Mouse (Mus musculus) limb, embryonic 15.5 days (tissue): ENCODE data around the gene Ndufa12. TPM values are rescaled to one million over a fixed set of nuclear protein-coding genes. Genes with fewer than 3 reads are reported as not detected.

Experiments
- ATAC-seq: fragments of 200-750 bp; cut with Nextera tagmentation; 2 replicates; pipeline ENCODE4 v1.8.0; 2017; ENCODE audit warnings: low read depth, moderate TSS enrichment; ENCODE audit not compliant: insufficient number of reproducible peaks, low FRiP score, low TSS enrichment
- H3K27ac ChIP-seq: fragments of 300-500 bp; sonication (generic); 2 replicates; pipeline ENCODE4 v1.5.1; 2015; ENCODE audit warnings: moderate library complexity, mild to moderate bottlenecking, inconsistent platforms
- H3K27me3 ChIP-seq: fragments of 300-500 bp; sonication (generic); 2 replicates; pipeline ENCODE4 v1.6.1; 2015; ENCODE audit warnings: inconsistent platforms
- H3K36me3 ChIP-seq: fragments of 300-500 bp; sonication (generic); 2 replicates; pipeline ENCODE4 v1.6.1; 2015; ENCODE audit warnings: inconsistent platforms
- H3K4me1 ChIP-seq: fragments of 300-500 bp; sonication (generic); 2 replicates; pipeline ENCODE4 v1.6.1; 2015; ENCODE audit warnings: inconsistent platforms
- H3K4me2 ChIP-seq: fragments of 300-500 bp; sonication (generic); 2 replicates; pipeline ENCODE4 v1.6.1; 2015; ENCODE audit warnings: mild to moderate bottlenecking, inconsistent platforms
- H3K4me3 ChIP-seq: fragments of 300-500 bp; sonication (generic); 2 replicates; pipeline ENCODE4 v1.5.1; 2015; ENCODE audit warnings: mild to moderate bottlenecking, inconsistent platforms
- H3K9ac ChIP-seq: fragments of 300-500 bp; sonication (generic); 2 replicates; pipeline ENCODE4 v1.6.1; 2015; ENCODE audit warnings: inconsistent platforms
- H3K9me3 ChIP-seq: fragments of 300-500 bp; sonication (generic); 2 replicates; pipeline ENCODE4 v1.6.1; 2016; ENCODE audit warnings: inconsistent platforms
- WGBS: fragments of 180-500 bp; shearing (Covaris S2); methylation state at CpG from one replicate; pipeline ENCODE4 v1.1.7; 2015; 5-methylcytosine and 5-hydroxymethylcytosine counted together
- polyA plus RNA-seq: library from polyadenylated mRNA; unstranded; fragments of >200 nt; fragmentation: Nextera tagmentation; extraction: Ambion mirVana; gene quantifications from 2 replicates; pipeline ENCODE4 v1.2.1, GENCODE M21; 2015

Gene Ndufa12
- polyA plus RNA-seq, 1 experiment from 2014 or later: 253 TPM

- H3K4me3 ChIP-seq: no peak overlapping the region
- no peaks in the 10 kb centered on the region for H3K27me3 ChIP-seq
- H3K4me2 ChIP-seq: no peak overlapping the region
- H3K27ac ChIP-seq: no peak overlapping the region
- 79% methylated on average over 11 of the region's 11 CpGs for WGBS
- no peaks in the 10 kb centered on the region for H3K9me3 ChIP-seq
- H3K36me3 ChIP-seq: peaks cover 68% of the 10 kb centered on the region
- ATAC-seq: no peak
- no peak overlapping the region for H3K9ac ChIP-seq
- H3K4me1 ChIP-seq: no peaks in the 10 kb centered on the region
Observed at GRCm38 (mm10) chr10:94172137-94172536, 26.4 kb upstream of the Ndufa12 start.

GRCm38 (mm10) chr10:94172706-94173105, 25.8 kb upstream of the Ndufa12 start:
- ATAC-seq: no peak

GRCm38 (mm10) chr10:94174652-94175051, 23.9 kb upstream of the Ndufa12 start:
- H3K4me2 ChIP-seq: no peak overlapping the region
- 83% methylated on average over 7 of the region's 7 CpGs for WGBS
- H3K27me3 ChIP-seq: no peaks in the 10 kb centered on the region
- H3K9ac ChIP-seq: no peak overlapping the region
- no peak for ATAC-seq
- H3K27ac ChIP-seq: no peak overlapping the region
- H3K9me3 ChIP-seq: no peaks in the 10 kb centered on the region
- no peak overlapping the region for H3K4me3 ChIP-seq
- peaks cover 49% of the 10 kb centered on the region for H3K36me3 ChIP-seq
- H3K4me1 ChIP-seq: no peaks in the 10 kb centered on the region

More at GRCm38 (mm10) chr10:94172706-94173105, 25.8 kb upstream of the Ndufa12 start:
- Histone ChIP-seq H3K4me3 (no peak overlapping the region), H3K9me3 (no peaks in the 10 kb centered on the region), H3K36me3 (peaks cover 62% of the 10 kb centered on the region), H3K4me2 (no peak overlapping the region), H3K9ac (no peak overlapping the region), H3K4me1 (no peaks in the 10 kb centered on the region), H3K27me3 (no peaks in the 10 kb centered on the region), H3K27ac (no peak overlapping the region)
- 74% methylated on average over 6 of the region's 6 CpGs for WGBS

GRCm38 (mm10) chr10:94183199-94183598, 15.3 kb upstream of the Ndufa12 start:
- Histone ChIP-seq H3K9ac (no peak overlapping the region), H3K36me3 (peaks cover 41% of the 10 kb centered on the region)

GRCm38 (mm10) chr10:94204973-94205372, 6.5 kb downstream of the Ndufa12 start:
- Histone ChIP-seq H3K27ac (no peak overlapping the region), H3K9ac (no peak overlapping the region), H3K9me3 (no peaks in the 10 kb centered on the region), H3K4me3 (no peak overlapping the region), H3K27me3 (no peaks in the 10 kb centered on the region), H3K36me3 (peaks cover 57% of the 10 kb centered on the region), H3K4me2 (no peak overlapping the region), H3K4me1 (no peaks in the 10 kb centered on the region)
- no peak for ATAC-seq
- 90% methylated on average over 4 of the region's 4 CpGs for WGBS

More at GRCm38 (mm10) chr10:94183199-94183598, 15.3 kb upstream of the Ndufa12 start:
- ATAC-seq: no peak
- no peak overlapping the region for H3K4me3 ChIP-seq
- H3K27ac ChIP-seq: no peak overlapping the region
- WGBS: 63% methylated on average over 4 of the region's 4 CpGs
- no peaks in the 10 kb centered on the region for H3K4me1 ChIP-seq
- H3K4me2 ChIP-seq: no peak overlapping the region
- H3K9me3 ChIP-seq: no peaks in the 10 kb centered on the region
- H3K27me3 ChIP-seq: no peaks in the 10 kb centered on the region

- Histone ChIP-seq H3K27ac (no peak overlapping the region), H3K4me2 (no peak overlapping the region), H3K9me3 (no peaks in the 10 kb centered on the region), H3K27me3 (no peaks in the 10 kb centered on the region), H3K9ac (no peak overlapping the region), H3K4me3 (no peak overlapping the region), H3K36me3 (peaks cover 37% of the 10 kb centered on the region), H3K4me1 (no peaks in the 10 kb centered on the region)
- 74% methylated on average over 6 of the region's 6 CpGs for WGBS
- ATAC-seq: no peak
Observed at GRCm38 (mm10) chr10:94210718-94211618, 12.4 kb downstream of the Ndufa12 start.

- H3K4me3 ChIP-seq: no peak overlapping the region
- no peaks in the 10 kb centered on the region for H3K4me1 ChIP-seq
- no peak overlapping the region for H3K4me2 ChIP-seq
- H3K9ac ChIP-seq: no peak overlapping the region
- ATAC-seq: no peak
- no peak overlapping the region for H3K27ac ChIP-seq
- peaks cover 32% of the 10 kb centered on the region for H3K36me3 ChIP-seq
- no peaks in the 10 kb centered on the region for H3K9me3 ChIP-seq
- 29% methylated on average over 2 of the region's 2 CpGs for WGBS
- no peaks in the 10 kb centered on the region for H3K27me3 ChIP-seq
Observed at GRCm38 (mm10) chr10:94211725-94212124, 13.2 kb downstream of the Ndufa12 start.

- Histone ChIP-seq H3K36me3 (peaks cover 6% of the 10 kb centered on the region), H3K4me2 (no peak overlapping the region), H3K27ac (no peak overlapping the region), H3K9ac (no peak overlapping the region), H3K4me1 (no peaks in the 10 kb centered on the region), H3K4me3 (no peak overlapping the region), H3K9me3 (no peaks in the 10 kb centered on the region), H3K27me3 (no peaks in the 10 kb centered on the region)
- 68% methylated on average over 6 of the region's 6 CpGs for whole genome bisulfite sequencing
- ATAC-seq: no peak
Observed at GRCm38 (mm10) chr10:94225026-94225750, 26.7 kb downstream of the Ndufa12 start.

GRCm38 (mm10) chr10:94230172-94230981, 31.9 kb downstream of the Ndufa12 start:
- Histone ChIP-seq H3K27me3 (no peaks in the 10 kb centered on the region), H3K27ac (no peak overlapping the region), H3K4me3 (no peak overlapping the region), H3K9me3 (no peaks in the 10 kb centered on the region), H3K9ac (no peak overlapping the region), H3K4me2 (no peak overlapping the region), H3K36me3 (no peaks in the 10 kb centered on the region), H3K4me1 (no peaks in the 10 kb centered on the region)
- WGBS: 51% methylated on average over 19 of the region's 19 CpGs
- ATAC-seq: no peak

GRCm38 (mm10) chr10:94231025-94231424, 32.5 kb downstream of the Ndufa12 start:
- WGBS: 79% methylated on average over 6 of the region's 6 CpGs
- H3K36me3 ChIP-seq: no peaks in the 10 kb centered on the region
- no peaks in the 10 kb centered on the region for H3K9me3 ChIP-seq
- no peak overlapping the region for H3K4me2 ChIP-seq
- H3K27me3 ChIP-seq: no peaks in the 10 kb centered on the region
- no peaks in the 10 kb centered on the region for H3K4me1 ChIP-seq
- H3K4me3 ChIP-seq: no peak overlapping the region
- H3K27ac ChIP-seq: no peak overlapping the region
- ATAC-seq: no peak
- no peak overlapping the region for H3K9ac ChIP-seq

GRCm38 (mm10) chr10:94235200-94235599, 36.7 kb downstream of the Ndufa12 start:
- ATAC-seq: no peak
- Histone ChIP-seq H3K27me3 (no peaks in the 10 kb centered on the region), H3K4me1 (peaks cover 5% of the 10 kb centered on the region; the same call in 1 of the 2 replicates), H3K9me3 (no peaks in the 10 kb centered on the region), H3K27ac (no peak overlapping the region), H3K4me3 (no peak overlapping the region), H3K9ac (no peak overlapping the region), H3K4me2 (no peak overlapping the region), H3K36me3 (no peaks in the 10 kb centered on the region)
- WGBS: 34% methylated on average over 4 of the region's 4 CpGs
